Comparison of ENCODE assay signal across 8 mouse cellular contexts in genomic region chr1:159231781-159232571, GRCm38 (mm10). TPM values are rescaled to one million over a fixed set of nuclear protein-coding genes. Genes with fewer than 3 reads are reported as not detected.
DNase-seq lines count a peak whose midpoint lies in the region; ATAC-seq lines count a peak whose summit lies in the region.
"Not testable (repeated sequence)": the region's sequence is repeated elsewhere in the genome, so short reads cannot be mapped to it uniquely, and the experiment has no call there.

TSS of gene Cop1 (plus strand) at chr1:159232320.

- peak; percentile 98 for ATAC-seq in heart, embryonic 14.5 days (ENCODE audit: insufficient number of reproducible peaks, insufficient read depth, low FRiP score, low read depth)
- peak; percentile 88 for ATAC-seq in liver, embryonic 13.5 days (ENCODE audit: low read depth)
- peak; percentile 96 for ATAC-seq in stomach, embryonic 16.5 days (ENCODE audit: insufficient read depth, low FRiP score)

- H3K4me3 ChIP-seq in brown adipose tissue, adult 24 weeks (ENCODE audit: insufficient read depth, low read depth, low read length) = peak within 1 kb of the TSS; percentile 88
- H3K4me3 ChIP-seq in heart, embryonic 14.5 days (ENCODE audit: control insufficient read depth in 1 of 2, insufficient read depth in 1 of 2, low read depth in 1 of 2, low read length in 2 of 2) = peak within 1 kb of the TSS; percentile 76
- H3K4me3 ChIP-seq in liver, embryonic 13.5 days (replicated peaks) = peak within 1 kb of the TSS; percentile 73
- peak within 1 kb of the TSS; percentile 83 for H3K4me3 ChIP-seq in stomach, embryonic 16.5 days (replicated peaks; ENCODE audit: low read length)

- peak within 1 kb of the TSS; percentile 92 for H3K27ac ChIP-seq in brown adipose tissue, adult 24 weeks (replicated peaks; ENCODE audit: low read depth, low read length)
- H3K27ac ChIP-seq in heart, embryonic 14.5 days (replicated peaks in 1 of 2; ENCODE audit: control insufficient read depth in 1 of 2, insufficient read depth in 1 of 2, low read depth in 2 of 2, low read length in 2 of 2) = peak within 1 kb of the TSS; percentile 95 to 96
- peak within 1 kb of the TSS; percentile 91 for H3K27ac ChIP-seq in liver, embryonic 13.5 days
- H3K27ac ChIP-seq in stomach, embryonic 16.5 days (ENCODE audit: low read length) = peak within 1 kb of the TSS; percentile 97

- H3K9ac ChIP-seq in heart, embryonic 14.5 days (ENCODE audit: low read length) = peak within 1 kb of the TSS; percentile 89
- peak within 1 kb of the TSS; percentile 82 for H3K9ac ChIP-seq in liver, embryonic 13.5 days
- peak within 1 kb of the TSS; percentile 88 for H3K9ac ChIP-seq in stomach, embryonic 16.5 days (ENCODE audit: low read length)

- peak; percentile 97 for DNase-seq in CD4-positive, CD25-positive, alpha-beta regulatory T cell, adult 2 months (ENCODE audit: low read depth, low spot score)
- peak; percentile 80 for DNase-seq in fibroblast of lung, adult 2 months (ENCODE audit: low read depth)
- DNase-seq in kidney, postnatal 14 days = peak; percentile 96
- peak; percentile 82 for DNase-seq in liver, embryonic 13.5 days
- peak; percentile 91 for DNase-seq in neural tube, embryonic 10.5 days (ENCODE audit: extremely low spot score, low spot score)

- not testable (repeated sequence) for H3K4me1 ChIP-seq in brown adipose tissue, adult 24 weeks (ENCODE audit: control insufficient read depth, insufficient read depth, insufficient read length, low read length)
- H3K4me1 ChIP-seq in heart, embryonic 14.5 days (ENCODE audit: control insufficient read depth in 2 of 2, insufficient read depth in 2 of 2, low read length in 2 of 2) = peaks cover 5 to 29% of the 10 kb centered on the region in 2 experiments
- H3K4me1 ChIP-seq in liver, embryonic 13.5 days (replicated peaks) = peaks cover 39% of the 10 kb centered on the region
- H3K4me1 ChIP-seq in stomach, embryonic 16.5 days (ENCODE audit: control insufficient read depth, insufficient read depth, low read length) = peaks cover 17% of the 10 kb centered on the region; the same call in 1 of the 2 replicates

- WGBS in heart, embryonic 14.5 days = under 1% methylated on average over 78 of the region's 97 CpGs
- WGBS in liver, embryonic 13.5 days (ENCODE audit: insufficient replicate concordance) = under 1% methylated on average over 79 of the region's 97 CpGs
- under 1% methylated on average over 83 of the region's 97 CpGs for WGBS in stomach, embryonic 16.5 days

- not testable (repeated sequence) for H3K9me3 ChIP-seq in heart, embryonic 14.5 days (ENCODE audit: control insufficient read depth, low read length); liver, embryonic 13.5 days (replicated peaks); stomach, embryonic 16.5 days (replicated peaks; ENCODE audit: control insufficient read depth, low read length)

- not testable (repeated sequence) for H3K27me3 ChIP-seq in heart, embryonic 14.5 days (ENCODE audit: control insufficient read depth, insufficient read depth, low read length); liver, embryonic 13.5 days; stomach, embryonic 16.5 days (ENCODE audit: control insufficient read depth, insufficient read depth, low read length)

- H3K36me3 ChIP-seq in heart, embryonic 14.5 days (ENCODE audit: control insufficient read depth, insufficient read depth, low read length); liver, embryonic 13.5 days; stomach, embryonic 16.5 days (ENCODE audit: control insufficient read depth, insufficient read depth, low read length): not testable (repeated sequence)

- H3K4me2 ChIP-seq in heart, embryonic 14.5 days (ENCODE audit: low read length) = peak within 1 kb of the TSS; percentile 84
- peak within 1 kb of the TSS; percentile 76 for H3K4me2 ChIP-seq in liver, embryonic 13.5 days
- peak within 1 kb of the TSS; percentile 74 for H3K4me2 ChIP-seq in stomach, embryonic 16.5 days (ENCODE audit: low read depth, low read length)

RNA-seq across cellular contexts. Expression of gene Cop1, which starts in this region (rescaled TPM):
- 72.7 and 96.3 TPM in 2 replicates for polyA plus RNA-seq in brown adipose tissue, adult 24 weeks (2012; ENCODE audit: insufficient read depth, insufficient read length, missing spikeins)
- polyA plus RNA-seq in heart, embryonic 14.5 days (2014; fragmentation: Nextera tagmentation; extraction: Ambion mirVana) = 95.5 and 107 TPM in 2 replicates
- polyA plus RNA-seq in liver, embryonic 13.5 days (2015; fragmentation: Nextera tagmentation; extraction: Ambion mirVana) = 35.3 and 41.1 TPM in 2 replicates
- polyA plus RNA-seq in stomach, embryonic 16.5 days (2015; fragmentation: Nextera tagmentation; extraction: Ambion mirVana) = 16.1 and 17.8 TPM in 2 replicates

Comparison
In these comparisons a context has a peak if more than half of its experiments do, and no peak if none do; other contexts are left out.
1. Peak in every context shown above with its lines: DNase-seq, ATAC-seq, H3K4me3 ChIP-seq and H3K27ac ChIP-seq.